Mouse (Mus musculus) retina, adult 2 months (tissue): ENCODE results near the gene Ppox.
"Not testable (repeated sequence)": the region's sequence is repeated elsewhere in the genome, so short reads cannot be mapped to it uniquely, and the experiment has no call there.

Experiments
- DNase-seq: peaks from one replicate; pipeline ENCODE4 v3.0.0-alpha.2; 2012; ENCODE audit warnings: low read depth, low spot score

The Ppox gene

DNA sequence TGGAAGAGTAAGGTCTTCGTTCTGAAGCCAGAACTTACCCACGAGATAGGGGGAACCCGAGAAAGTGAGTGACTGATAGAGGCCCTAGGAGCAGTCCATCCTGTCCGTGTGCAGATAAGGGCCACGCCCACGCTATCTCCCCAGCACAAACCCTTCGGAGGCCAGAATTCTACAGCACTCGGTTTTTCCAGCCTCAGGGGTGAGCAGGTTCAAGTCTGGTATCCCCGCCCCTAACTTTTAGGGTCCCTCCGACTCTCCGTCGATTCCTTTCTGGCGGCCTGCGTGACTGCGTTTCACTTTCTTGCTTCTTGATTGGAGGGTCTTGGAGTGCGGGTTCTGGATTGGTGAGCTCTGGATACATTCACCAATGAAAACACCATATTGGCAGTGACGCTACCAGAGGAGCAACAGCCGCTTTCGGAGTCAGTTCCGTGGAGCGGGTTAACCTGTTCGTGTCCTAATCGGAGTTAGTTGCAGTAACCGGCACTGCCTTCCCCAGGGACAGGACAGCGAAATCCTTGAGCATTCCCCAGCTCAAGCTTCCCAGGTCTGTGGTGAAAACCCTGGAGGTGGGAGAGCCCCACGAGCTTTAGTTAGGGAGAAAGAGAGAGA, at the start of gene Ppox:
Gene Ppox, minus strand, starts transcription at position 271 of the 612 bp plus-strand sequence.
- peak; percentile 90 for DNase-seq

DNA sequence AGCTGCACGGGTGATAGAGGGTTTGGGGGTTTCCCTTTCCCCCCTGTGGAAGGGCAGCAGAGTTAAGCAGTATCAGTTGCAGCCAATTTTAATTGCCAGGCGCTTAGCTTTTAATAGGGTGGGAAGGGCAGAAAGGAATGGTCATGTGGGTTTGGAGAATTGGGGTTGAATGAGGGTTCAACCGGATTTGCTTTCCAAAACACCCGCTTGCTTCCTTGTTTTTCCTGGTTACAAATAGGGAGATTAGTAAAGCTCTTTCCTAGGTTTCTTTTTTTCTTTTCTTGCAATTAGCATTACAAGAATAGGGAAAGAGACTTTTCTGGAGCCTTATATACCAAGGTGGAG, 49.2 kb upstream of the Ppox start:
- no peak for DNase-seq

DNA sequence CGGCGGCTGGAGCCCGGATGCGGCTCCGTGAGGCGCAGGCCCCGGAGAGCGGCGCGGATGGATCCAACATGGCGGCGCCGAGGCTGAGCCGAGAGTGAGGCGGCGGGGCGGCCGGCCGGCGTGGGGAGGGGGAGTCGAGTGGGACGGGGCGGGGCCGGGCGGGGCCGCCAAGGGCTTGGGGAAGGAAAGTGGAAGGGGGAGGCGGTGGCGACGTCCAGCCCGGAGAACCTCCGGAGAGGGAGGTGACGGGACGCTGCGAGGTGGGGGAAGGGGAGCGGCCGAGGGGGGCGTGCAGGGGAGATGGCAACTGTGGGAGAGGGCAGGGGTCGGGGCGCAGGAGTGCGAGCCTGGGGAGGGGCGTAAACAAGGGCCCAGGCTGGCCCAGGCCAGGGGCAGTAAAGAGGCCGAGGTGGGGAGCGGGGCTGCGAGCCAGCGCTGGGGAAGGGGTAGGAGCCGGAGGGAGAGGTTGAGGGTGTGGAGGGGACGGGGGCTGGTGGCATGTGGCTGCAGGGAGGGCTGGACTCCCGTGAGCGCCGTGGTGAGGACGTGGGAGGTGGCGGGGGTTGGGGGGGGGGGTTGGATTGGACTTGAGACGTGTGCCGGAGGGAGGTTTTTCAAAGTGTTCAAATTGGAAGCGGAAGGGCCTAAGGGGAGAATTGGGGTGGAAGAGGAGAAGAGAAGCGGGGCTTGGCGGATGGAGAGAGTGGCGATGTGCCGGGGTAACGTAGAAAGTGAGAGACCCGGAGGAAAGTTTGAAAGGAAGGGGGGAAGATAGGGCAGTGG, 48.6 kb upstream of the Ppox start:
- DNase-seq: no peak

DNA sequence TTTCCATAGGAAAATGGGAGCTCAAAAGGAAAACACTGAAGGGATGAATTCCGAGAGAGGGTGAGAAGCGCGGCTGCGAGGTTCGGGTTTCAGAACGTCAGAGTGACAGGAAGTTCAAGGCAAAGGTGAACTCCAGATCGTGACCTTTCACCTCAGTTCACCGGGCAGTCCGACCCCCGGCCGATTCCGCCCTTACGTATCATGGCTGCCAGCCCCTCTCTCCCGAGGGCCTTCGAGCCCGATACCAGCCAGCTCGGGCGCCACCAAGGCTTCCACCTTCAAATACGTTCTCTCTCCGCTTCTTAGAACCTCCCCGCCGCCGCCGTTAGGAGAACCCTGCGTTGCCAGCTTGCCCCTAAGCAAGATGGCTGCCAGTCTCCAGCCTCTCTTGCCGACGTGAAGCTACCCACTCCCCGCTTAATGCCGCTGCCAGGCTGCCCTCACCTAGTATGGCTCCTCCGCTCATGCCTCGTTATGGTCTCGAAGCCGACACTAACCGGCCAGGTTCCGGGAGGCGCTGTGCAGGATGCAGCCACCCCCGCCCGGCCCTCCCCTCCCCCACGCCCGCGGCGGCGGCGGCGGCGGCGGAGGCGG, 48.0 kb upstream of the Ppox start, which contains the start of gene Dedd:
Gene Dedd, plus strand, starts transcription at position 307 of the 594 bp plus-strand sequence.
- DNase-seq: peak; percentile 85

DNA sequence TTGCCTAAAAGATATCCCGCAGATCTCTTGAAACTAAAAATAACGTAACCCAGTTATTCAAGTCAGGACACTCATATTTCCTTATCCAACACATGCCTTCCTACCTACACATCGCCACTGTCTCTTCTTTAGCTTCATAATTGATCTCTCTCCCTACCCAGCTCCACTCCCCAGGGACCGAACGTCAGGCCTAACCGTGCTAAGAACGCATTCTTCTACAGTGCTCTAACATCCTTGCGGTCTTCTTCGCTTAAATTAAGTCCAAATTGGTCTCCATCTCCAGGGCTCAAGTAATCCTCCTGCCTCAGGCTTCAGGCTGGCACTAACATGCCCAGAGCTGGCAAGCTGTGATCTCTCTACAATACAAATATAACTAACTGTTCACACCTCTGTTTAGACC, 47.3 kb upstream of the Ppox start:
- DNase-seq: no peak

DNA sequence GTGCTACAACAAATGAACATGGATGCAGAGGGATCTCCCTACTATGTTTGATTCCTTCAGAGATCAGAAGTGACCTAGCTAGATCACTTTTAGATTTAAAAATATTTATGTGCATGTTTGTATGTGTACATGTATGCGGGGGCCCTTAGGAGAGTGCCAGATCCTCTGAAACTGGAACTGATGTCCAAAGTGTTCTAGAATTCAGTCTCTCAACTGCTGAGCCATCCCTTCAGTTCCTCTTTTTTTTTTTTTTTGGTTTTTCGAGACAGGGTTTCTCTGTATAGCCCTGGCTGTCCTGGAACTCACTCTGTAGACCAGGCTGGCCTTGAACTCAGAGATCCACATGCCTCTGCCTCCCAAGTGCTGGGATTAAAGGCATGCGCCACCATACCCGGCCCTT, 45.6 kb upstream of the Ppox start:
- DNase-seq: not testable (repeated sequence)

DNA sequence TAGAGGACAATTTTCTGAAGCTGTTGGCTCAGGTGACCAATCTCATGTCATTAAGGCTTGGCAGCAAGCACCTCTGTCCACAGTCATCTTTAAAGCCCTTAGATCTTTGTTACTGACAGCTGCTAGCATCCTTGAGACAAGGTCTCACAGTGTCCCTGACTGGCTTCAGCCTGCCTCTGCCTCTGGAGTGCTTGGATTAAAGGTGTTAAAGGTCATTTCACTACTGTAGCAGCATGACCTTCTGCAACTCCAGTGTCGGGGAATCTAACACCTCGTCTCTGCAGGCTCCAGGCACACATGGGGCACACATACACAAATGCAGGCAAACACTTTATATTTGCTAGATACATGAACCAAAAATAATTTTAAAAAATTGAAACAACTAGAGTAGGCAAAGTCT, 44.6 kb upstream of the Ppox start:
- no peak for DNase-seq

DNA sequence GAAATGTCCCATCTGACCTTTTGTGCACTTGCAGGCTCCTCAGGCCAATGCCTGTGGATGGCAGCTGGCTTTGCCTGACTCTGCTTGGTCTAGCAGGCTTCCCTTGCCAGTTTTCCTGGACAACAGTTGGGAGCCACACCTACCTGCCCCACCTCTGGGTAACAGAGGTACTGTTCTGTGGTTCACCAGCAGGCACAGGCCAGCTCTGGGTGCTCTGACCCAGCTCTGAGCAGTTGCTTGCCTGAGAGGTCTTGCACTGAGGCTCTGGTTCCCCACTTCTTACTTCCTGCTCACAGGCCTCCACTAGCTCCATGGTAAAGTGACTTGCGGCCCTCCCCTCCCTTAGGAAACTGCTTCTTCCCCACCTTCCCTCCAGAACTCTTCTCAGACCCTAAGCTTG, 41.0 kb upstream of the Ppox start:
- no peak for DNase-seq

DNA sequence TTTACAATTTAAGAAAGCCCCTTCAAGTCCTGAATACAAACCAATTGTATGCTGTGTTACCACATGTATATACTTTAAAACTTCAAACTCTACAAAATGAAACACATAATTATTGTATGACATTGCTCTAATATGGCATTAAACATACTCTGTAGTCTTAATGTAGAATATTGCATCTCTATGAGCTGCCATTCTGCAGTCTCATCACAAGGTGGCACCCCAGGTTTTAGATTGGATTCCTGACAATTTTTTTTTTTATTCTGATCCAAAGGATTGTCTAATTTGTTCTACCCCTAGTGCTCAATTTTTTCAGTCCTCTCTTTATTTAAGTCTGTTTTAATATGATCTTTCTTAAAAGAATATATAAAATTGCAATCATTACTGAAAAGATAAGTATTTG, 40.4 kb upstream of the Ppox start:
- no peak for DNase-seq

DNA sequence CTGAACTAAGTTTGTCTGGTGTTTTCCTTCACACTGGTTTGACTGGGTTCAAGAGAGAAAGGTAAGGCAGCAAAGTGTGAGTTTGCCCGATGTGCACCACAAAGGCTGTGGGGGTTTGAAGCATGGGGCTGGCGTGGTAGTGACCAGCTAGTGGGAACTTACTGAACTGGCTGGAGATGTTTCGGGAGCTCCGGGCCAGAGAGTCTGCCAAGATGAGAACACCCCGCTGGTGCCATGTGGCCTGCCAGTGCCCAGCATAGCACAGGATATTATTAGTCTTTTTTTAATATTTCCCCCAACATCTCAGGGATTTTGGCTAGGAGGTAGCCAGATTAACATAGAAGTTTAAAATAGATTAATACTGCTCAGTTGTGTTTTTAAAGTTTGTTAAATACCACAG, 39.2 kb upstream of the Ppox start:
- DNase-seq: no peak

DNA sequence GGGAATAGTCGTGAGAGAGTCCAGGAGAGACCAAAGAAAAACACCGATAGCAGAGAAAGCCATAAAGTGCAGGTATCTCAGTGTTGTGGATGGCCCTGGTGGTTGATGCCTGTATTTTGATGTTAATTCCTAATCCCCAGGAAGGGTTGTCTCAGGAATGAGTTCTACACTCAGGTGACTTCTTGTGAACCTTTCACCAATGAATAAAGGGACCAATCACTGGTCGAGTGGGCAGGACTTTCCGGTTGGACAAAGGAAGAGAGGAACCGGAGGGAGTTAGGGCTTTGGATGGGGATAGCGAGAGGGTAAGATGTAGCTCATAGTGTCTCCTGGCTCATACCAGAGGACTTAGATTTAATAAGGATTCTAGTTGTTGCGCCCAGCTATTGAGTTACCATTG, 38.8 kb upstream of the Ppox start:
- DNase-seq: no peak

DNA sequence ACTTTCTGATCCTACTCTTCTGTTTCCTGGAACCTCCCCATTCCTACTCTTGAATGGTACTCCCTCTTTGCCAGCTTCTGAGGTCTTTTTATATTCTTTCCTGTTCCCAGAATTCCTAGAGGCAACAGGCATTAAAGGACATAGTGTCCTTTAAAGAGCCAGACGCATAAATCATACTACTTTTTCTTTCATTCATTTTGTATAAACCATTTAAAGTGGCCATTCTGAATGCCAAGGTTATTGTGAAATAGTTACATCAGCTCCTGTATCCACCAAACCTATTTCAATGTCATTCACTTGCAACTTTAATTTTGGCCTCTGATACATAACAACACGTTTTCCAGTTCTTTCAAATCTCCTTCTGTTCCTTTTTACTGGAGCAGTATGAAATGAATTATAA, 28.3 kb upstream of the Ppox start:
- DNase-seq: no peak

DNA sequence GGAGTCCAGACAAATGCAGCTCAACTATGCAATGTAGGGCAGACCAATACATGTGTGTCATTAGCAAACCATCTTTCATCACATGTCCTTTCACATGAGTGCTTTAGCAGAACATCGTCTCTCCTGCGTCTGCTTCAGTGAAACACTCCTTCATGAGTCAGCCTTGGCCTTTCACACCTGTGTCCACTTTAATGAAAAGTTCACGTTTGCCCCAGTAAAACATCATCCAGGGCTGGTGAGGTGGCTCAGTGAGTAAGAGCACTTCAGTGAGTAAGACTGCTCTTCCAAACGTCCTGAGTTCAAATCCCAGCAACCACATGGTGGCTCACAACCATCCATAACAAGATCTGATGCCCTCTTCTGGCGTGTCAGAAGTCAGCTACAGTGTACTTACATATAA, 25.2 kb upstream of the Ppox start:
- DNase-seq: not testable (repeated sequence)

DNA sequence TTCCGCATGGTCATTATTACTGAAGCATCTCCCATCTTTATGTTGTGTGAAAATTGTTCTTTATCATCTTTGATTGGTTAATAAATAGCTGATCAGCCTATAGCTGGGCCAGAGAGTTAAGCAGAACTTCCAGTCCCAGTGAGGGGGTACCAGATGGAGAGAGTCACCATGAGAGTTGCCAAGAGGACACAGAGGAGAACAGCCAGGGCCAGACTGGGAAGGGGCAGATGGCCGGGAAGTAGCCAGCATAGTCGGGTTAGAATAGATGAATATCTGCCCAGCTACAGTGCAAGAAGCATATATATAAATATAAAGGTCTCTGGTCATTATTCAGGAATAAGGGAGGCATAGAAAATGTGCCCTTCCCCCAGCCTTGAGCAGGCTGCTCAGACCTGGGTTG, 17.2 kb upstream of the Ppox start:
- no peak for DNase-seq

DNA sequence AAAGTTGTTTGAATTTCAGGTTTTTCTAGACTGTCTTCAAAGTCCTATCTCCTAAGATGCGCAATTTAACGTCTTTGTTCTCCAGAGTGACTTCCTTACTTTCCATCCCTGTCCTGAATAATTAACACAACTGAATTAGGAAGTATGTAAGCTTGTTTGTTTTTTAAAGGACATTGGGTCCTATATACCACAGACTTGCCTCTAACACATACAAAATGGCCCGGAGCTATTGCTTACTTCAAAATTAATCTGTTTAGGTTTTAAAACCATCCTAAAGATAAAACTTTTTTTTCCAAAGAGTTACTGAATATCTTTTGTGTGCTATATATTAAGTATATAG, 14.0 kb upstream of the Ppox start:
- no peak for DNase-seq

DNA sequence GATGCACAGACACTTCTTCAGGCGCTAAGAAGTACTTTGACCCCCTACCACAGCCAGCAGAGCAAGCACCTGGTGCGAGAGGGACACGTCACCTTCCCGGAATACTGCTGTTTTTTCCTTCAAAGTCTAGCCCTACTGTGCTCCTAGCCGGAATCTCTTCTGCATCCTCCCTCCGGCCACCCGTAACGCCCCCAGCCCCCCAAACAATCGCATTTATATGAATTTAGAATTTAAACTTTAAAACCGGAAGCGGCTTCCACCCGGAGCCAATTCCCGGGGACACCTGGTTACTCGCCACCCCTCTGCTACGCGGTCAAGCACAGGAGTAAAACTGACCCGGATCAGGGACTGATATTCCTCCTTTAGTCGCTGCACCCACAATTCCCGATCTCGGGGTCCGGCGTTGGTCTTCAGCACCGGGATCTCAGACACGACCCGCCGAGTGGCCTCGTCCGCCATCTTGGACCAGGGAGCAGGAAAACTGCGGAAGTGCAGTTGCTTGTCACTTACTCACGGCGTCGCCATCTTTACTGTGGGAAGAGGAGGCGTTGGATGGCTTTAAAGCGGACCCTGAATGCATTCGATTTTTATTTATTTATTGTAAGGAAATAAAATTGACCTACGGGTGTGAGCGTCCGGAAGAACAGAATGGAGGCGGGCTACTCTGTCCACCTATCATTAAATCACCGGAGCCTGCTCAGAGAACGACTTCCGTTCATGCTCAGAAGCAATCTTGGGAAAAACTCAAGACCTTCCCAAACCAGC, 13.5 kb upstream of the Ppox start, which contains the start of gene Ufc1:
Gene Ufc1, minus strand, starts transcription at position 727 of the 765 bp plus-strand sequence.
- DNase-seq: peak; percentile 77

DNA sequence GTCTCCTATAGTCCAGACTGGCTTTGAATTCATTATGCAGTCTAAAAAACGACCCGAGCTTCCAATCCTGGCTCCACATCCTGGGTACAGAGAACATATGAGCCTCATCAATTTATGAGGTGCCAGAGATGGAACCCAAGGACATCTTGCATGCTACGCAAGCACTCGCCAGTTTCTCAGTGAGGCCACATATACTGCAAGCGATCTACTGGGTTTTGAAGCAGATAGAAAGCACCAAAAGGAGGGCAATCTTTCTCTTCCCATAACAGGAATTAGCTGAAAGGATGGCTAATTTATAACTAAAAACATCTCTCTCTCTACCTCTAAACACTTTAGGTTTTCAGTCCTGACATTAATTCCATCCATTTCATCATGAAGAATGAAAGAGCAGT, 12.9 kb upstream of the Ppox start:
- no peak for DNase-seq

DNA sequence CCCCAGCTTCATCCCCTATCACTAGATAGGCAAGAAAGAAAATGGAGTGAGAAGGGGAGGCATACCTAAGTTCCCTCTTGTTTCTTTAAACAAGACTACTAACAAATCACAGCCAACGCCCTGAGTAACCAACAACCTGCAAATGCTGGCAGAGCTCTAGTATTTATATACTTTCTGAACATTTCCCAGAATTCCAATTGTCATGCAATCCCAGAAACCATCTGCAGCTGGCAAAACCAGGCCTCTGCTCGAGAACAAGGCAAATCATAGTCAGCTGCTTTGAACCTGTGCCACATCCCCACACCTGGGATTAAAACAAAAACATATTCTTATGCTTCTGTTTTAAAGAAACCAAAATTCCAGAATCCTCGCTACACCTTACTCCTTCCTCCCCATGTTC, 12.4 kb upstream of the Ppox start:
- no peak for DNase-seq

DNA sequence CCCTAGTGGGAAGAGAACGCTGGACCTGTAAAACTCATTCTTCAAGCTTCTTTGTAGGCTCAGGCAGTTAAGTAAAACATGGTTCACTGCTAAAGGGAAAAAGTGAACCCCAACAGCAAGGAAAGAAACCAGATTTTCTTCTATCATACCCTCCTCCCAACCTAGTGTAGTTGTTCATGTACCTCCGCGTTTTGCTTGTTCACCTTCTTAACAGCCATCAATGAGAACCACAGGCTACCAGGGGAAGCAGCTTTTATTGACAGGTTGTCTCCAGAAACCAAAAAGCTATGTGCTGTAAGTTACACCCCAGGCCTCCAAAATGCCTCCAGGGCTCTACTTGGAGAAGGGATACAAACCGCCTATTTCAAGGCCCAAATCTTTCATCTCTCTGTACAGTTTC, 7.3 kb upstream of the Ppox start:
- DNase-seq: no peak

DNA sequence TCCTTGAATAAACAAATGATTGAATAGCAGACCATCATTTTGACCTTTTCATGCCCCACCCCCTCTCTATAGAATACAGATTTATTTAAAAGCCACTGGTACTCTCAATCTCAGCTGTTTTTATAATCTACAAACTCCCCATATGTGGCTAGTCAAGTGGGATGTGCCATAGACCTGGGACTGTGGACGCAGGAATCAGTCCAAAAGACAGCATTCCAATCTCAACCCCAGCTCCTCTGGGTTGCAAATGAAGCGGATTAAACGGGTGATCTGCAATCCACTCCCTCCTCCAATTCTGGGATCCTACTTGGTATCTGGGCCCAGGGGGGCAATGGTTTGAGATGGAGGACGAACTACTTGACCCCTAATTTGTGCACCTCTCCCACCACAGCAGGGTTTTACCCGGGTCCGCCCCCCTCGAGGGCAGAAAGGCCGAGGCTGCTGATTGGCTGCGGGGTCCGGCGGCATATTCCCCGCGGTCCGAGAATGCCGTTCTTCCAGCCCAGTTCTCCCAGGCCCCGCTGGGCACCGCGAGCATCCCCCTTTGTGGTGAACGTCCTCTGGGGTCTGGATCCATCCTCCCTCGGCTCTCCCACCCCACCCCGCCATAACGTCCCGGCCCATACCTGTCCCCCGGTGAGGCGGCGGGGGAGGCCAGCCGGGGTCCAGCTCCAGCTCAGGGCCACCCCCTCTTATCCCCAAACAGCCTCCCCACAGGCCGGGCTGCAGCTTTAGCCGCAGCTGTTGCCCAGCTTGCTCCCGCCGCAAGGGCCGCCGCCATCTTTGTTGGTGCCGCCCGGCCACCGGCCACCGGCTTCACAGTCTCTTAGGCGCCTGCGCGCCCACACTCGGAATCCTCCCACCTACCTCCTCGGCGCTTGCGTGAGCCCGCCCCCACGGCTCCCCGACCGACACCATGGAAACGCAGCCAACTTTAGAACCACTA, 6.4 kb upstream of the Ppox start, which contains the start of gene Usp21:
Gene Usp21, minus strand, starts transcription at position 856 of the 946 bp plus-strand sequence.
- peak; percentile 78 for DNase-seq

DNA sequence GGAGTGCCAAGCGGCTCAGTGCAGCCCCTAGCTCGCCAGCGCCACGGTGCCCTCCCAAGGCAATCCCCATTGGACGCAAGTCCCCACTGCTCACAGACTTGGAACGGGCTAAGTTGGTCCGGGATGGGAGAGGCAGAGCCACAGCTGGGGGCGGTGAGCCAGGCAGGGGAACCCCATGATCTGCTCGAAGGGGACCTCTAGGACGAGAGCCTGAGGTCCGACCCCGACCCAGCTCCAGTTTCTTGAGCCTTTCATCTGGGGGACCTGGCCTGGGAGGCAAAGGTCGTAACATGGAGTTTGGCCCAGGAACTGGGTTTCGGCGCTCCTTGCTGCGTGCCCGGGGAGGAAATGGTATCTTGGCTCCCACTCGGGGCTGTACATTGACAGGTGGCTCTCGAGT, 5.5 kb upstream of the Ppox start:
- no peak for DNase-seq
